In genomic region chr7:113398083-113398482, GRCm38 (mm10) we compare ENCODE assay signal across 28 mouse cellular contexts. TPM values are rescaled to one million over a fixed set of nuclear protein-coding genes. Genes with fewer than 3 reads are reported as not detected.
"Had no signal": no experiment of that assay in that cellular context is flagged by ENCODE, and none has a peak within 500 bp of the region (broad histone marks: within the 10 kb centered on the region; RNA-seq: fewer than 3 reads in every experiment).

No protein-coding gene starts in this region.

- H3K4me3 ChIP-seq: limb, embryonic 12.5 days; limb, embryonic 15.5 days; midbrain, embryonic 12.5 days; midbrain, embryonic 15.5 days; neural tube, embryonic 12.5 days; neural tube, embryonic 15.5 days; stomach, embryonic 15.5 days had no signal

- DNase-seq: kidney, adult 2 months; kidney, postnatal 25 days; liver, postnatal 0 days; lung, embryonic 14.5 days; thymus, adult 18-20 months; thymus, postnatal 4 days had no signal

- H3K27ac ChIP-seq: kidney, postnatal 0 days; limb, embryonic 12.5 days; limb, embryonic 15.5 days; liver, embryonic 14.5 days; macrophage; midbrain, embryonic 12.5 days; midbrain, embryonic 15.5 days; neural tube, embryonic 12.5 days; neural tube, embryonic 15.5 days; stomach, embryonic 15.5 days had no signal

RNA-seq across cellular contexts. Expression of gene Pth, which starts 9.7 kb away (rescaled TPM):
- total RNA-seq: layer of hippocampus, adult 8-10 months; layer of hippocampus, postnatal 14 days; left cerebral cortex, adult 18-20 months; left cerebral cortex, postnatal 36 days; megakaryocyte, adult 5-6 weeks had no signal
- polyA plus RNA-seq: intestine, embryonic 14.5 days; intestine, postnatal 0 days; kidney, adult 2 months; kidney, embryonic 14.5 days; kidney, postnatal 0 days; large intestine, adult 2 months; limb, embryonic 12.5 days; limb, embryonic 15.5 days; liver, embryonic 11.5 days; liver, embryonic 14.5 days; liver, postnatal 0 days; lung, embryonic 14.5 days; lung, postnatal 0 days; macrophage; midbrain, embryonic 12.5 days; midbrain, embryonic 15.5 days; neural tube, embryonic 12.5 days; neural tube, embryonic 15.5 days; stomach, embryonic 15.5 days; testis, adult 2 months had no signal
